Mouse (Mus musculus) kidney, adult 18-20 months (tissue): ENCODE data around the gene Gpnmb.

Experiments used
- DNase-seq: peaks from one replicate; pipeline ENCODE4 v3.0.0; 2021

Gene Gpnmb

GRCm38 (mm10) chr6:49099086-49099485, 62.7 kb downstream of the Gpnmb start:
- no peak for DNase-seq

GRCm38 (mm10) chr6:49106746-49107500, 70.6 kb downstream of the Gpnmb start:
- no peak for DNase-seq

GRCm38 (mm10) chr6:49109196-49109595, 72.8 kb downstream of the Gpnmb start:
- no peak for DNase-seq

- DNase-seq = no peak
These were observed 77.5 kb downstream of the Gpnmb start for GRCm38 (mm10) chr6:49113895-49114294.

- DNase-seq = no peak
These were observed 78.1 kb downstream of the Gpnmb start for GRCm38 (mm10) chr6:49114457-49114856.

GRCm38 (mm10) chr6:49115550-49115949, 79.2 kb downstream of the Gpnmb start:
- DNase-seq = no peak

- no peak for DNase-seq
These were observed 79.9 kb downstream of the Gpnmb start for GRCm38 (mm10) chr6:49116241-49116640.

GRCm38 (mm10) chr6:49118446-49118845, 82.1 kb downstream of the Gpnmb start:
- DNase-seq = no peak

- no peak for DNase-seq
These were observed 83.3 kb downstream of the Gpnmb start for GRCm38 (mm10) chr6:49119462-49120135.

GRCm38 (mm10) chr6:49120370-49120769, 84.0 kb downstream of the Gpnmb start:
- DNase-seq = no peak
